Mouse (Mus musculus): ENCODE results near the gene Pde1a. TPM values are rescaled to one million over a fixed set of nuclear protein-coding genes. Genes with fewer than 3 reads are reported as not detected.
A peak's percentile ranks its signal among the peaks of the same experiment; 100 is the strongest.

The Pde1a gene
- polyA plus RNA-seq, 1 experiment from 2014 or later = 48.2 TPM

DNA sequence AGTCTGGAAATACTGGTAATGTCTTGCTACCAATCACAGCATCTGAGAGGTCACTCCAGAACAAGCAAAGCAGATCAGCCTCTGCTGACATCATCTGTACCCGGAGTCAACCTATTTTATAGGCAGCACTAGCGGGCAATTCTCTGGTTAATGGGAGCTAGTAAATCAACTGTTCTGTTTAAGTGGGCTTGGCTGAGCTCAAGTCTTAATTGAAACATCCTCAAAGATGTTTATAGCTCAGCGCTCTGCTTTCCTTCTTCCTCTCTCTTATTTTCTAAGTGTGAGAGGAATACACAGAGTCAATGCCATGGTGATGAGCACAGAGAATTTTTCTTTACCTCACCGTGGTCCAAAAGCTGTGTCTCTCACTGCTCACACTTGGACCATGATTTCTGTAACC lies 208.8 kb downstream of the Pde1a start:
- Histone ChIP-seq H3K27ac (ENCODE audit: low read depth) (no peak overlapping the region), H3K4me1 (replicated peaks; ENCODE audit: control insufficient read depth, insufficient read depth, low read length) (peaks cover 5% of the 10 kb centered on the region; the same call in 1 of the 2 replicates), H3K36me3 (ENCODE audit: control insufficient read depth, insufficient read depth, low read length) (no peaks in the 10 kb centered on the region), H3K9me3 (ENCODE audit: control insufficient read depth, low read length) (no peaks in the 10 kb centered on the region), H3K4me3 (ENCODE audit: low read depth, low read length) (no peak overlapping the region), H3K9ac (ENCODE audit: low read length) (no peak overlapping the region), H3K4me2 (ENCODE audit: low read length) (no peak overlapping the region), H3K27me3 (replicated peaks; ENCODE audit: control insufficient read depth, insufficient read depth, low read length) (no peaks in the 10 kb centered on the region)
- ATAC-seq (replicated peaks; ENCODE audit: low FRiP score, low TSS enrichment, low read depth) (0 out of 2 replicates have a peak, but pooled peaks have one; percentile 23), DNase-seq (ENCODE audit: low spot score) (no peak)
- 26% methylated on average over 4 of the region's 4 CpGs for WGBS

DNA sequence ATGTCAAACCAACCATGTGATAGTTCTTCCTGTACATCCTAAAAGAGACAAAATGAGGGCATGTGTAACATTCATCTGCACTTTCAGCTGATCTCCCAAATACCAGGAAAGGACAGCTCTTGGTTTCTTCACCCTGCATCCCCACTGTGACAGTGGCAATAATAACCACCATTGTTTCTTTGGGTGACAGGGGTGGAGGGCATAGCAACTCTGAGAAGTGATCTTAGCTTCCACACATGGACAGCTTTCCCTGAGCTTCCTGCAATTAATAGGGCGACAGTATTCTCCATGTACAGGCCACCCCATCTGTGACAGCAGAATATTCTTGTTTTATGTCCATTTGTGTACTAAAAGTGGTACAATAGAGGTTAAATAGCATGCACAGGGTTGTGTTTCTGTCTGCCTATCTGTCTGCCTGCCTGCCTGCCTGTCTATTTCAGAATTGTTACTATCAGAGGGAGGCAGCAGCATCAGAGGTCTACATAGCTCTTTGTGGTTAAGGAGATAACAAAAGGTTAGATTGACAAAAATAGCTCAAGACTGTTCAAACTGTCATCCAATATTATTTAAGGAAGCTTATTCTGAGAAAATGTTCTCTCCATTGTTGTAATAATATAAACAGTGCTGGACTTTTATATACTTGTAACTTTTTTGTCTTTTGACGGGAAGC lies 227.3 kb downstream of the Pde1a start:
- DNase-seq (ENCODE audit: low spot score) (no peak), ATAC-seq (replicated peaks; ENCODE audit: low FRiP score, low TSS enrichment, low read depth) (no peak)
- Histone ChIP-seq H3K27ac (ENCODE audit: low read depth) (no peak overlapping the region), H3K4me1 (replicated peaks; ENCODE audit: control insufficient read depth, insufficient read depth, low read length) (no peaks in the 10 kb centered on the region), H3K9ac (ENCODE audit: low read length) (no peak overlapping the region), H3K9me3 (ENCODE audit: control insufficient read depth, low read length) (no peaks in the 10 kb centered on the region), H3K4me2 (ENCODE audit: low read length) (no peak overlapping the region), H3K27me3 (replicated peaks; ENCODE audit: control insufficient read depth, insufficient read depth, low read length) (no peaks in the 10 kb centered on the region), H3K4me3 (ENCODE audit: low read depth, low read length) (no peak overlapping the region), H3K36me3 (ENCODE audit: control insufficient read depth, insufficient read depth, low read length) (no peaks in the 10 kb centered on the region)
- 86% methylated on average over 2 of the region's 2 CpGs for WGBS

DNA sequence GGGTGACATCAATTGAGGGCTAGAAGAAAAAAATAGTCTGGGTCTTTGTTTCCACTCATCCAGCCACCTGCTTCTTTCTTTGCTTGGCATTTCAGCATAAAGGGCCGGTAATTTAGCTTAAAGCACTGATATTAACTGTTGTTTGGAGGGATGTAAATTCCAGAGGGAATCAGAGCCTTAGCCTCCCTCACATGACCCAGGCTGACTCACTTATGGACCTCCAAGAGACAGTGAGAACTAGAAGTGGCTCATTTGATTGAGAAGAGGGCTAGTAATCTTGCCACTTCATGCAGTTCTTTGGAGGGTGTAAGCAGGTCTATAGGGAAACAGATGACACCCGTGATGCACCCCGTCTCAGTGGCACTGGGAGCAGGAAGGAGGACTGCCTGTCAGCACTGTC lies 230.7 kb downstream of the Pde1a start:
- Histone ChIP-seq H3K4me1 (replicated peaks; ENCODE audit: control insufficient read depth, insufficient read depth, low read length) (no peaks in the 10 kb centered on the region), H3K9me3 (ENCODE audit: control insufficient read depth, low read length) (no peaks in the 10 kb centered on the region), H3K9ac (ENCODE audit: low read length) (no peak overlapping the region), H3K4me3 (ENCODE audit: low read depth, low read length) (no peak overlapping the region), H3K27ac (ENCODE audit: low read depth) (no peak overlapping the region), H3K4me2 (ENCODE audit: low read length) (no peak overlapping the region), H3K36me3 (ENCODE audit: control insufficient read depth, insufficient read depth, low read length) (no peaks in the 10 kb centered on the region), H3K27me3 (replicated peaks; ENCODE audit: control insufficient read depth, insufficient read depth, low read length) (no peaks in the 10 kb centered on the region)
- WGBS = 62% methylated on average over 3 of the region's 3 CpGs
- ATAC-seq (replicated peaks; ENCODE audit: low FRiP score, low TSS enrichment, low read depth) = 0 out of 2 replicates have a peak, but pooled peaks have one; percentile 36
- DNase-seq (ENCODE audit: low spot score) = no peak

DNA sequence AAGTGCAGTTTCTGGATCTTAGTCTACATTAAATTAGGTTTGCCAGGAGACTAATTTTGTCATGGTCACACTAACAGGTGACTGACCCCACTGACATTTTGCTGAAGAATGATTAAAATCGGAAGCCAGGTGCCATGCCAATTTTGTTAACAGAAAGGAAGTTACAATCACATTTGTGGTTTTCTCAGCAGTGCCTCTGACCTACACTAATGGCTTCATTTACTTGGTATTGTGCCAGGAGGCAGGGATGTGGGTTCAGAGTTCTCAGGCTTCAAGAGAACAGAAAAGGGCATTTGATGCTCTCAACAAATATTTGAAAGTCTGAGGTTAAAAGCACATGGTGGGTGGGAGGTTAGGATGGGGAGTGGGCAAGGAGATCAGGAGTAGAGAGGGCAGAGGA lies 236.4 kb downstream of the Pde1a start:
- DNase-seq (ENCODE audit: low spot score) = no peak
- no peaks in the 10 kb centered on the region for H3K9me3 ChIP-seq (ENCODE audit: control insufficient read depth, low read length)
- ATAC-seq (replicated peaks; ENCODE audit: low FRiP score, low TSS enrichment, low read depth) = no peak
- no peak overlapping the region for H3K4me3 ChIP-seq (ENCODE audit: low read depth, low read length)
- H3K27me3 ChIP-seq (replicated peaks; ENCODE audit: control insufficient read depth, insufficient read depth, low read length) = no peaks in the 10 kb centered on the region
- H3K4me2 ChIP-seq (ENCODE audit: low read length) = no peak overlapping the region
- H3K36me3 ChIP-seq (ENCODE audit: control insufficient read depth, insufficient read depth, low read length) = no peaks in the 10 kb centered on the region
- no peak overlapping the region for H3K27ac ChIP-seq (ENCODE audit: low read depth)
- H3K9ac ChIP-seq (ENCODE audit: low read length) = no peak overlapping the region
- no peaks in the 10 kb centered on the region for H3K4me1 ChIP-seq (replicated peaks; ENCODE audit: control insufficient read depth, insufficient read depth, low read length)
- WGBS = 79% methylated on average over 1 of the region's 1 CpGs

DNA sequence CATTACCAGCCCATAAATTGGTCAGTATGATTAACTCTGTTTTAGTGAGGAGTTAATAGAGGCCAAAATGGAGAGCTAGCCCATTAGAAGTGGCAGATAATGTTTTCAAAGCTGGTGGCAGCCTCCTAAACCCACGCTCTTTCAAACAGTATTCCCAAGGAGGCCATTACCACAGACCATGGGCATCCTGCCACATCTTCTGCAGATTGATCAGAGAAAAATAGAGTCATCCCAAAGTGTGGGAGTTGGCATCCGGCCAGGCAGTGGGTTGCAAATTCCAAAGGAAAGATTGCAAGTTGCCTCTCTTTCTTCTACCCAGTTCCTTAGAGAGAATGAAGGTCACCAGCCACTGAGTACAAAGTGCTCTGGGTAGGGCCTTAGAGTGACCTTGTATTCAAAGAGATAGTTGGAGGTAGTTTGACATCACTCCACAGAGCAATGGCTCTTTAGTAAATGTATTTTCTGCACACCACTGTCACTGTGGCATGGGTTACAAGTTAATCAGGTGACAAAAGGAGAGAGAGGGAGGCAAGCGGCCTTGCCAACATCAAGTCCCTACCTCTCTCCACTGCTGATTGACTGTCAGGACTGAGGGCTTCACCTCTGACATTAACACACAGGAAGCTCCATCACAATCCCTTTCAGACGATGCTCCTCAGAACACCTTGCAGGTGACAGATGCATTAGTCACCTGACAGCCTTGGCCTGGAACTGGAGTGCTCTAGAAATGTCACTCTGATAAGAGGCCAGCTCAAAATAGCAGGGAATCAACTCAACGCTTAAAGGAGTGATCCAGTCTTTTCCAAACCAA lies 237.3 kb downstream of the Pde1a start:
- Histone ChIP-seq H3K4me1 (replicated peaks; ENCODE audit: control insufficient read depth, insufficient read depth, low read length) (no peaks in the 10 kb centered on the region), H3K27me3 (replicated peaks; ENCODE audit: control insufficient read depth, insufficient read depth, low read length) (no peaks in the 10 kb centered on the region), H3K9ac (ENCODE audit: low read length) (no peak overlapping the region), H3K36me3 (ENCODE audit: control insufficient read depth, insufficient read depth, low read length) (no peaks in the 10 kb centered on the region), H3K4me2 (ENCODE audit: low read length) (no peak overlapping the region), H3K27ac (ENCODE audit: low read depth) (no peak overlapping the region), H3K4me3 (ENCODE audit: low read depth, low read length) (no peak overlapping the region), H3K9me3 (ENCODE audit: control insufficient read depth, low read length) (no peaks in the 10 kb centered on the region)
- WGBS = 77% methylated on average over 5 of the region's 5 CpGs
- DNase-seq (ENCODE audit: low spot score) (no peak), ATAC-seq (replicated peaks; ENCODE audit: low FRiP score, low TSS enrichment, low read depth) (no peak)

DNA sequence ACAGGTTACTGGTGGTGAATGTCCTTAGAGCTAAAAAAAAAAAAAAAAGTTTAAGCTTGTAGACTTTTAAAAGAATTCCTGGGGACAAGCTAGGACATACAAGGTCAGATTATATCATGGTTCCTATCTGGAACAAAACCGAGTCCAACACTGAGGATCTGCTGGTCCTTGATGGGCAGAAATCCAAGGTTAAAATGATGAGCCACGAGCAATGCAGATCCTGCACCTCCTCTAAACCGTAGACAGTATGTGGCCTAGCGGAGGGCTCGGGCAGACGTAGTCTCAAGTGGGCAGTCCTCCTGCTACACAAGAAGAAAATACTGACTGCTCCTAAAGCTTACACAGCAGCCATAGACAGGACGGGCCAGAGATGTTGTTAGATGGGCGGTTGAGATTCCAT lies 238.5 kb downstream of the Pde1a start:
- no peaks in the 10 kb centered on the region for H3K4me1 ChIP-seq (replicated peaks; ENCODE audit: control insufficient read depth, insufficient read depth, low read length)
- no peak overlapping the region for H3K4me2 ChIP-seq (ENCODE audit: low read length)
- H3K4me3 ChIP-seq (ENCODE audit: low read depth, low read length) = no peak overlapping the region
- H3K27ac ChIP-seq (ENCODE audit: low read depth) = no peak overlapping the region
- DNase-seq (ENCODE audit: low spot score) (no peak), ATAC-seq (replicated peaks; ENCODE audit: low FRiP score, low TSS enrichment, low read depth) (no peak)
- no peaks in the 10 kb centered on the region for H3K36me3 ChIP-seq (ENCODE audit: control insufficient read depth, insufficient read depth, low read length)
- H3K27me3 ChIP-seq (replicated peaks; ENCODE audit: control insufficient read depth, insufficient read depth, low read length) = no peaks in the 10 kb centered on the region
- WGBS = 73% methylated on average over 8 of the region's 8 CpGs
- H3K9me3 ChIP-seq (ENCODE audit: control insufficient read depth, low read length) = no peaks in the 10 kb centered on the region
- no peak overlapping the region for H3K9ac ChIP-seq (ENCODE audit: low read length)

DNA sequence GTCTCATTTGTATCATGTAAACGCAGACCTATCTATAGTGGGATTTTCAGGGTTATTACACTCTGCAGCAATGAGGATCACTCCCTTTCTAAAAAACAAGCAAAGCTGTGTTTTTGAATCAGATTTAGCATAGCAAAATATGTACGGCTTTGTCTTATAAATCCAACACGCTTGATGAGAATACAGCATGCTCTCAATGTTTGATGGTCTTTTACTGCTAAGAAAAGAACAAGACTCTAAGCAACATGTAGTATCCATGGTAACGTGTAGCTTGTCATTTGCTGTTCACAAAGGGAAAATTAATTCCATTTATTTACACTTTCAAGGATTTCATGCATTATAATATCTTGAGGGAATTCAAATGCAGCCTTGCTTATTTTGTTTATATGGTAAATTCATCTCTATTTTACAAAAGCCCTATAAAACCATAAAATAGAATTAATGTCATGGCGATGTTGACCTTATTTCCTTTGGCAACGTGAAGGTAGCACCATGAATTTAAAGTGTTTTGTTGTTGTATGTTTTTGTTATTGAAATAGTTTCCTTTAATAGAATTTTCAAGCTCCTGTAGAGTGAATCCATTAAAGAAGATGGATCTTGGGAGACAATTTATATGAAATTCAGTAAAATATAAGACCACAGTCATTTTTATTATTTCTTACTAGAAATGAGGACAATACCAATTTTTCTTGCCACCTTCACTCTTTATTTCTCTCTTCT lies 245.5 kb downstream of the Pde1a start:
- Histone ChIP-seq H3K36me3 (ENCODE audit: control insufficient read depth, insufficient read depth, low read length) (no peaks in the 10 kb centered on the region), H3K4me1 (replicated peaks; ENCODE audit: control insufficient read depth, insufficient read depth, low read length) (no peaks in the 10 kb centered on the region), H3K9ac (ENCODE audit: low read length) (no peak overlapping the region), H3K27ac (ENCODE audit: low read depth) (no peak overlapping the region), H3K9me3 (ENCODE audit: control insufficient read depth, low read length) (no peaks in the 10 kb centered on the region), H3K4me2 (ENCODE audit: low read length) (no peak overlapping the region), H3K4me3 (ENCODE audit: low read depth, low read length) (no peak overlapping the region), H3K27me3 (replicated peaks; ENCODE audit: control insufficient read depth, insufficient read depth, low read length) (no peaks in the 10 kb centered on the region)
- DNase-seq (ENCODE audit: low spot score) (no peak), ATAC-seq (replicated peaks; ENCODE audit: low FRiP score, low TSS enrichment, low read depth) (no peak)
- WGBS = 88% methylated on average over 6 of the region's 6 CpGs

DNA sequence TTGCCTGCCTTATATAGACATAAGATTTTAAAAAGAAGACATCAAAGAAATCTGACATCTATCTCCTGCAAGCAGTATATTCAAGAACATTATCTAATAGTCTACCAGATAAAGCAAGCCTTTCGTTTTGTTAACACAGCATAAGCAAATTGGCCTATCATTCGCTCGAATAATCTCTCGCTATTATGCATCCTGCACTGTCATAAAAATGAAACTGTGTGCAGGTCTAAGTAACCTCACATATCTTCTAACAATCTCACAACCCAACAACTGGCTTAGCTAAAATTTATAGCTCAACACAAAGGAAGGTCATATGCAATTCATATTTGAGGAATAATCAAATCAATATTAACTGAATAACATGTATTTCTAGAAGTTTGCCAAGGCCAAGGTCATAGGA lies 246.0 kb downstream of the Pde1a start:
- Histone ChIP-seq H3K9ac (ENCODE audit: low read length) (no peak overlapping the region), H3K4me3 (ENCODE audit: low read depth, low read length) (no peak overlapping the region), H3K27ac (ENCODE audit: low read depth) (no peak overlapping the region), H3K27me3 (replicated peaks; ENCODE audit: control insufficient read depth, insufficient read depth, low read length) (no peaks in the 10 kb centered on the region), H3K9me3 (ENCODE audit: control insufficient read depth, low read length) (no peaks in the 10 kb centered on the region), H3K4me2 (ENCODE audit: low read length) (no peak overlapping the region), H3K36me3 (ENCODE audit: control insufficient read depth, insufficient read depth, low read length) (no peaks in the 10 kb centered on the region), H3K4me1 (replicated peaks; ENCODE audit: control insufficient read depth, insufficient read depth, low read length) (no peaks in the 10 kb centered on the region)
- ATAC-seq (replicated peaks; ENCODE audit: low FRiP score, low TSS enrichment, low read depth) (no peak), DNase-seq (ENCODE audit: low spot score) (no peak)
- 78% methylated on average over 4 of the region's 4 CpGs for WGBS
